Mouse (Mus musculus) hindbrain, embryonic 13.5 days (tissue): ENCODE results near the gene Ephb2. TPM values are rescaled to one million over a fixed set of nuclear protein-coding genes. Genes with fewer than 3 reads are reported as not detected.

Experiments
- ATAC-seq: fragments of 200-750 bp; cut with Nextera tagmentation; 2 replicates; pipeline ENCODE4 v1.8.0; 2017; ENCODE audit warnings: moderate TSS enrichment; ENCODE audit not compliant: low FRiP score
- H3K27ac ChIP-seq: fragments of 300-500 bp; sonication (generic); 2 replicates; pipeline ENCODE4 v1.5.1; 2015; ENCODE audit warnings: inconsistent platforms, mild to moderate bottlenecking, moderate library complexity
- H3K27me3 ChIP-seq: fragments of 300-500 bp; sonication (generic); 2 replicates; pipeline ENCODE4 v1.6.1; 2015; ENCODE audit warnings: mild to moderate bottlenecking, inconsistent platforms
- H3K36me3 ChIP-seq: fragments of 300-500 bp; sonication (generic); 2 replicates; pipeline ENCODE4 v1.6.1; 2015; ENCODE audit warnings: mild to moderate bottlenecking, inconsistent platforms
- H3K4me1 ChIP-seq: fragments of 300-500 bp; sonication (generic); replicated peaks from 2 replicates; pipeline ENCODE4 v1.6.1; 2015; ENCODE audit warnings: inconsistent platforms
- H3K4me2 ChIP-seq: fragments of 300-500 bp; sonication (generic); 2 replicates; pipeline ENCODE4 v1.6.1; 2015; ENCODE audit warnings: inconsistent platforms, mild to moderate bottlenecking, moderate library complexity
- H3K4me3 ChIP-seq: fragments of 300-500 bp; sonication (generic); 2 replicates; pipeline ENCODE4 v1.5.1; 2015; ENCODE audit warnings: mild to moderate bottlenecking, inconsistent platforms
- H3K9ac ChIP-seq: fragments of 300-500 bp; sonication (generic); 2 replicates; pipeline ENCODE4 v1.6.1; 2015; ENCODE audit warnings: mild to moderate bottlenecking, inconsistent platforms
- H3K9me3 ChIP-seq: fragments of 300-500 bp; sonication (generic); 2 replicates; pipeline ENCODE4 v1.6.1; 2016; ENCODE audit warnings: inconsistent platforms
- WGBS: fragments of 180-500 bp; shearing (Covaris S2); methylation state at CpG from one replicate; pipeline ENCODE4 v1.1.7; 2015; 5-methylcytosine and 5-hydroxymethylcytosine counted together
- polyA plus RNA-seq: library from polyadenylated mRNA; unstranded; fragments of >200 nt; fragmentation: Nextera tagmentation; extraction: Ambion mirVana; gene quantifications from 2 replicates; pipeline ENCODE4 v1.2.1, GENCODE M21; 2015

Gene Ephb2
- polyA plus RNA-seq, 1 experiment from 2014 or later: 16.5 TPM

DNA sequence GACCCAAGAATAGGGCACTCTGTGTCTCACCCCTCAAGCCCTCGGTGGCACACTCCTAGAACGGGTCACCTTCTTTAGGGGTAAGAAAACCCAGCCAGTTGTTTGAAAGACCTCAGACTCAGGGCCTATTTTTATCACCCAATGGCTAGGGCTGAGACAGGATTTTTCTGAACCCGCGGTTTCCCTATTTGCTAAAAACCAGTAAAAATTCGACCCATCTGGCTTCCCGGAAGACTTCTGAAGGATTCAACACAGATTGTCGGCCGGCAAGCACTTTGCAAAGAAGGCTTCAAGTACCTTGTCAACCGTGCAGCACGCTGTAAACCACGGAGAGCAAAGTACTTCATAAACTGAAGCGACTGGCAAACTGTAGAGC, 1.4 kb downstream of the Ephb2 start:
- Histone ChIP-seq H3K9ac (peak overlapping the region; percentile 98), H3K27me3 (no peaks in the 10 kb centered on the region), H3K9me3 (no peaks in the 10 kb centered on the region), H3K36me3 (no peaks in the 10 kb centered on the region), H3K27ac (peak overlapping the region; percentile 100), H3K4me2 (peak overlapping the region; percentile 91), H3K4me3 (peak overlapping the region; percentile 96), H3K4me1 (peaks cover 84% of the 10 kb centered on the region)
- WGBS: 10% methylated on average over 12 of the region's 12 CpGs
- ATAC-seq: no peak

GRCm38 (mm10) chr4:136833619-136834351, 2.0 kb downstream of the Ephb2 start:
- peaks cover 88% of the 10 kb centered on the region for H3K4me1 ChIP-seq
- ATAC-seq: no peak
- H3K4me3 ChIP-seq: peak overlapping the region; percentile 96
- H3K27me3 ChIP-seq: no peaks in the 10 kb centered on the region
- peak overlapping the region; percentile 98 for H3K9ac ChIP-seq
- no peaks in the 10 kb centered on the region for H3K36me3 ChIP-seq
- H3K27ac ChIP-seq: peak overlapping the region; percentile 100
- no peaks in the 10 kb centered on the region for H3K9me3 ChIP-seq
- WGBS: 37% methylated on average over 21 of the region's 21 CpGs
- peak overlapping the region; percentile 91 for H3K4me2 ChIP-seq

DNA sequence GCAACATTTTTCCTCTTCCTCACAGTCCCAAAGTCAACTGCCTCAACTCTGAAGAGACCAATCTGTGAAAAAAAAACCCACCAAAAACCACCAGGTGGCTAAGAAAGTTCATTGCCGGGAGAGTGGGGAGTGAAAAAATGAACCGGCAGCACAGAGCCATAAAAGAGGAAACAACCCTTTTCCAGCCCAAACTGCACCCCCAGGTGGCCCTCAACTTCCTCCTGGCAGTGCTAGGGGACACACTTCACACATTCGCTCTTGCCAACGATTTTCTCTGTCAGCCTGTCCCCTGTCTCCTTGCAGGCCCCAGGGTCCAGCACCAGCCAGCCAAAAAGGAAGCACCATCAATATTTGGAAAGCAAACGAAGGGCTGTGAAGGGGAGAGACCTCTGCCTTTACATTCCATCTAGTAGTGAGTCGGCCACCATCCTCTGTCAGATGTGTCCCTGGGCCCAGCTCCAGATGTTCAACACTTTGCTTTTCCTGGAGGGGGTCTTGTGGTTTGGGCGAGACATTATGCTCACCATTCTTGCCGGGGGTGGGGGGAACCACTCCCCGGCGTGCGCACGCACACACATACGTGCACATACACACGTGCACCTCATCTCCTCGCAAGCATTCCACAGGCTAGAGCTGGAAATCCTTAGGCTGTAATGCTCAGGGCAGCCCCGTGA, 3.1 kb downstream of the Ephb2 start:
- no peaks in the 10 kb centered on the region for H3K27me3 ChIP-seq
- peak overlapping the region; percentile 98 for H3K9ac ChIP-seq
- H3K36me3 ChIP-seq: 0 out of 2 replicates have a peak, but pooled peaks cover 1% of the 10 kb centered on the region
- 76% methylated on average over 16 of the region's 16 CpGs for WGBS
- H3K4me1 ChIP-seq: peaks cover 85% of the 10 kb centered on the region
- H3K4me2 ChIP-seq: peak overlapping the region; percentile 91
- no peak for ATAC-seq
- peak overlapping the region; percentile 96; the same call in 1 of the 2 replicates for H3K4me3 ChIP-seq
- no peak overlapping the region for H3K27ac ChIP-seq
- H3K9me3 ChIP-seq: no peaks in the 10 kb centered on the region

- Histone ChIP-seq H3K4me1 (peaks cover 88% of the 10 kb centered on the region), H3K27me3 (no peaks in the 10 kb centered on the region), H3K4me2 (peak overlapping the region; percentile 35), H3K4me3 (no peak overlapping the region), H3K9me3 (no peaks in the 10 kb centered on the region), H3K9ac (peak overlapping the region; percentile 58; the same call in 1 of the 2 replicates), H3K27ac (no peak overlapping the region; the same call in 1 of the 2 replicates), H3K36me3 (peaks cover 7% of the 10 kb centered on the region; the same call in 1 of the 2 replicates)
- WGBS: 47% methylated on average over 9 of the region's 9 CpGs
- no peak for ATAC-seq
These were observed 5.4 kb downstream of the Ephb2 start for GRCm38 (mm10) chr4:136830272-136830823.

DNA sequence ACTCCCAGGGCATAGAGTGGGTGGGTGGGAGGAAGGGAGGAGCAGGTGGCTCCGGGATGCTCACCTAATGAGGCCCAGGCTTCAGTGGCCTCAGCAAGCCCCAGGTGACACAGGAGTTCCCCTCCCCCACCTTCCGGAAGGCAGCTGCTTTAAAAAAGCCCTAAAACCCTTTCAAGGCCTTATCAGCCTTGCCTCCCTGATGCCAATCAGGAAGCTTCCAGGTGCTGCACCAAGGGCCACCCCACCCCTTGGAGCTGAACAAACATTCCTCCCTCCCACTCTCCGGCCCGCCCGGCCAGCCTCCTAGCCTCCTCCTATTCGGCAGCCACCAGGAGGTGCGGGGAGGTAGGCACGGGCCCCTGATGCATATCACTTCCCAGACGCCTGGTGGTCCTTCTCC, 6.0 kb downstream of the Ephb2 start:
- H3K4me3 ChIP-seq: no peak overlapping the region
- H3K36me3 ChIP-seq: peaks cover 7% of the 10 kb centered on the region; the same call in 1 of the 2 replicates
- H3K4me1 ChIP-seq: peaks cover 91% of the 10 kb centered on the region
- ATAC-seq: no peak
- peak overlapping the region; percentile 35 for H3K4me2 ChIP-seq
- 12% methylated on average over 9 of the region's 9 CpGs for WGBS
- H3K27ac ChIP-seq: peak overlapping the region; percentile 30
- H3K27me3 ChIP-seq: no peaks in the 10 kb centered on the region
- no peaks in the 10 kb centered on the region for H3K9me3 ChIP-seq
- peak overlapping the region; percentile 58 for H3K9ac ChIP-seq

GRCm38 (mm10) chr4:136828664-136829569, 6.9 kb downstream of the Ephb2 start:
- Histone ChIP-seq H3K27ac (no peak overlapping the region), H3K9me3 (no peaks in the 10 kb centered on the region), H3K9ac (peak overlapping the region; percentile 58; the same call in 1 of the 2 replicates), H3K4me2 (0 out of 2 replicates have a peak overlapping the region, but pooled peaks have one; percentile 35), H3K27me3 (no peaks in the 10 kb centered on the region), H3K36me3 (peaks cover 7% of the 10 kb centered on the region; the same call in 1 of the 2 replicates), H3K4me3 (no peak overlapping the region), H3K4me1 (peaks cover 91% of the 10 kb centered on the region)
- ATAC-seq: no peak
- WGBS: 43% methylated on average over 11 of the region's 11 CpGs

DNA sequence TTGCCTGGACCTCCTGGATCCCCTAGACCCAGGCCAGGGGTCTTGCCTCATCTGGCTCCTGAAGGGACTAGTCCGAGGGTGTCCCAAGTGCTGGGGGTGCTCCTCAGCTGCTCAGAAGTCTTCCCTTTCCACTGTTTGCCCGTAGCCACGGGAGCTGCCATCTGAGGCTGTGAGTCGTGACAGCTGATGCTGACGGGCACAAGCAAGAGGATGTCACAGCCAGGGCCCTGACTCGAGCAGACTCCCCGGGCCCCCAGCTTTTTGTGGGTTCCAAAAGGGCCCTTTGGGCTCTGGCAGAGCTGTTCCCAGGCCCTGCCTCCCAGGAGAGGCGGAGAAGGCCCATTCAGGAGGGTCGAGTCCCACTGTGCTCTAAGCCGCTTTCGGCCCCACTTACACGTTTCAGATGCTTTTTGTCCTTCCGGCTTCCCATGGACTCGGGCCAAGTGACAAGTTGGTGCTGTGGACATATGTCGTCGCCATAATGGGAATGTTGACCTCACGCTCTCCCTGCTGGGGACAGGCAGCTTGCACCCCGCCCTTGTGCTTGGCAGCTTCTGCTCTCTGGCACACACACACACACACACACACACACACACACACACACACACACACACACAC, 10.7 kb downstream of the Ephb2 start:
- WGBS: 34% methylated on average over 18 of the region's 18 CpGs
- Histone ChIP-seq H3K27ac (peak overlapping the region; percentile 31), H3K9me3 (no peaks in the 10 kb centered on the region), H3K4me3 (no peak overlapping the region), H3K36me3 (peaks cover 7% of the 10 kb centered on the region; the same call in 1 of the 2 replicates), H3K4me1 (peaks cover 90% of the 10 kb centered on the region), H3K27me3 (no peaks in the 10 kb centered on the region), H3K9ac (0 out of 2 replicates have a peak overlapping the region, but pooled peaks have one; percentile 39), H3K4me2 (no peak overlapping the region)
- 0 out of 2 replicates have a peak, but pooled peaks have one; percentile 30 for ATAC-seq

- 15% methylated on average over 9 of the region's 10 CpGs for WGBS
- H3K27me3 ChIP-seq: no peaks in the 10 kb centered on the region
- no peaks in the 10 kb centered on the region for H3K9me3 ChIP-seq
- peak overlapping the region; percentile 82 for H3K27ac ChIP-seq
- no peaks in the 10 kb centered on the region for H3K36me3 ChIP-seq
- peak overlapping the region; percentile 59 for H3K9ac ChIP-seq
- no peak overlapping the region for H3K4me3 ChIP-seq
- ATAC-seq: peak; percentile 33; the same call in 1 of the 2 replicates
- H3K4me1 ChIP-seq: peaks cover 90% of the 10 kb centered on the region
- peak overlapping the region; percentile 3; the same call in 1 of the 2 replicates for H3K4me2 ChIP-seq
These were observed 15.7 kb downstream of the Ephb2 start for GRCm38 (mm10) chr4:136820069-136820522.

DNA sequence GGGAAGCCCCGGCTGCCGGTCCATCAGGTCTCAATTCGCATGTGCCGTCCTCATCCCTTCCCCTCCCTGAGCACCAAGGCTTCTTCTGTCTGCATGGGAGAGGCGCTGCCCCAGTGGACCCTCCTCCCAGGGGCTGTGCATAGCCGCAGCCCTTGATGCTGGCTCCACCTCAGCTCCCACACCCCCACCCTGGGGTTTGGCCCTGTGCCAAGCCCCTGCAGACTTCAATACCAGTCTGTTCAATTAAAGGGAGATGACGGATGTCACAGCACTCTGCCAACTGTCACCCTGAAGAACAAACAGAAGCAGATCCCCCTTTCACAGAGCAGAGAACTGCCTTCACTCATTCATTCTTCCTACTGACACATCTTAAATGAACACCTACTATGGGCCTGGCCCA, 19.1 kb downstream of the Ephb2 start:
- Histone ChIP-seq H3K9me3 (no peaks in the 10 kb centered on the region), H3K4me1 (peaks cover 76% of the 10 kb centered on the region), H3K27ac (peak overlapping the region; percentile 31), H3K4me3 (no peak overlapping the region), H3K27me3 (no peaks in the 10 kb centered on the region), H3K9ac (0 out of 2 replicates have a peak overlapping the region, but pooled peaks have one; percentile 14), H3K4me2 (no peak overlapping the region), H3K36me3 (no peaks in the 10 kb centered on the region)
- ATAC-seq: peak; percentile 62
- WGBS: 20% methylated on average over 7 of the region's 7 CpGs

GRCm38 (mm10) chr4:136815364-136815763, 20.4 kb downstream of the Ephb2 start:
- Histone ChIP-seq H3K4me3 (no peak overlapping the region), H3K27me3 (no peaks in the 10 kb centered on the region), H3K4me2 (no peak overlapping the region), H3K9me3 (no peaks in the 10 kb centered on the region), H3K9ac (no peak overlapping the region), H3K4me1 (peaks cover 76% of the 10 kb centered on the region), H3K36me3 (no peaks in the 10 kb centered on the region), H3K27ac (no peak overlapping the region)
- ATAC-seq: no peak
- 71% methylated on average over 5 of the region's 5 CpGs for WGBS

- no peaks in the 10 kb centered on the region for H3K27me3 ChIP-seq
- peaks cover 76% of the 10 kb centered on the region for H3K4me1 ChIP-seq
- ATAC-seq: no peak
- no peak overlapping the region for H3K4me2 ChIP-seq
- no peak overlapping the region for H3K27ac ChIP-seq
- H3K4me3 ChIP-seq: no peak overlapping the region
- 52% methylated on average over 4 of the region's 4 CpGs for WGBS
- 0 out of 2 replicates have a peak, but pooled peaks cover 3% of the 10 kb centered on the region for H3K36me3 ChIP-seq
- H3K9me3 ChIP-seq: no peaks in the 10 kb centered on the region
- no peak overlapping the region for H3K9ac ChIP-seq
These were observed 23.2 kb downstream of the Ephb2 start for GRCm38 (mm10) chr4:136812543-136812942.
